Mouse (Mus musculus) spleen, postnatal 14 days (tissue): ENCODE measurements at regions not wholly inside any gene's neighbourhood (a gene's known extent, or its start where the extent isn't known, plus 50 kb on each side); places are given as distances from the start of the nearest gene placed in this dataset.
"Not testable (repeated sequence)": the region's sequence is repeated elsewhere in the genome, so short reads cannot be mapped to it uniquely, and the experiment has no call there.

ENCODE experiments used
- DNase-seq, 2 experiments: peaks; one replicate each; pipeline ENCODE4 v3.0.0; 2021 to 2022; ENCODE audit warnings: low spot score in 2 of 2

- DNase-seq = not testable (repeated sequence)
Measured at GRCm38 (mm10) chr12:114909799-114910198, 1137.7 kb upstream of the Zfp386 start.

- not testable (repeated sequence) for DNase-seq
Measured at GRCm38 (mm10) chr12:114914406-114914805, 1133.1 kb upstream of the Zfp386 start.

GRCm38 (mm10) chr12:114927691-114928090 is 1119.8 kb upstream of the Zfp386 start:
- DNase-seq = no peak

- DNase-seq = no peak
Measured at GRCm38 (mm10) chr12:114932158-114932557, 1115.4 kb upstream of the Zfp386 start.

- no peak for DNase-seq
Measured at GRCm38 (mm10) chr12:114932669-114933068, 1114.9 kb upstream of the Zfp386 start.

GRCm38 (mm10) chr12:114936865-114937264 is 1110.7 kb upstream of the Zfp386 start:
- DNase-seq = not testable (repeated sequence)

GRCm38 (mm10) chr12:114939576-114939975 is 1107.9 kb upstream of the Zfp386 start:
- no peak for DNase-seq

GRCm38 (mm10) chr12:114962105-114962504 is 1085.4 kb upstream of the Zfp386 start:
- no peak for DNase-seq

- DNase-seq = not testable (repeated sequence)
Measured at GRCm38 (mm10) chr12:114964251-114964650, 1083.3 kb upstream of the Zfp386 start.

GRCm38 (mm10) chr12:114981476-114982136 is 1065.9 kb upstream of the Zfp386 start:
- DNase-seq = peak in 1 of 2 experiments; percentile 25

GRCm38 (mm10) chr12:114990916-114991315 is 1056.6 kb upstream of the Zfp386 start:
- DNase-seq = no peak

- no peak for DNase-seq
Measured at GRCm38 (mm10) chr12:114996817-114997216, 1050.7 kb upstream of the Zfp386 start.

- no peak for DNase-seq
Measured at GRCm38 (mm10) chr12:115003118-115003517, 1044.4 kb upstream of the Zfp386 start.

GRCm38 (mm10) chr12:115008434-115008833 is 1039.1 kb upstream of the Zfp386 start:
- DNase-seq = no peak

GRCm38 (mm10) chr12:115012751-115013150 is 1034.8 kb upstream of the Zfp386 start:
- DNase-seq = no peak

- DNase-seq = no peak
Measured at GRCm38 (mm10) chr12:115023742-115024141, 1023.8 kb upstream of the Zfp386 start.

GRCm38 (mm10) chr12:115034438-115035129 is 1012.9 kb upstream of the Zfp386 start:
- no peak for DNase-seq

- no peak for DNase-seq
Measured at GRCm38 (mm10) chr12:115055080-115055479, 992.4 kb upstream of the Zfp386 start.

- DNase-seq = not testable (repeated sequence)
Measured at GRCm38 (mm10) chr12:115059954-115060353, 987.6 kb upstream of the Zfp386 start.

GRCm38 (mm10) chr12:115067251-115067650 is 980.3 kb upstream of the Zfp386 start:
- no peak for DNase-seq

GRCm38 (mm10) chr12:115091460-115091859 is 956.1 kb upstream of the Zfp386 start:
- DNase-seq = not testable (repeated sequence)

GRCm38 (mm10) chr12:115109742-115110141 is 937.8 kb upstream of the Zfp386 start:
- no peak for DNase-seq

GRCm38 (mm10) chr12:115119134-115119826 is 928.2 kb upstream of the Zfp386 start:
- not testable (repeated sequence) for DNase-seq
